15 mouse cellular contexts compared by ENCODE assay signal in genomic region chr12:81237158-81237557, GRCm38 (mm10).
"Had no signal": no experiment of that assay in that cellular context is flagged by ENCODE, and none has a peak within 500 bp of the region (broad histone marks: within the 10 kb centered on the region; RNA-seq: fewer than 3 reads in every experiment).

No protein-coding gene starts in this region.

- H3K36me3 ChIP-seq: neural tube, embryonic 15.5 days; stomach, embryonic 15.5 days had no signal

- DNase-seq: retina, postnatal 1 day; right cerebral cortex, adult 18-20 months; right cerebral cortex, postnatal 14 days; right cerebral cortex, postnatal 25 days; right cerebral cortex, postnatal 4 days; spleen, adult 18-20 months; thymus, adult 18-20 months; thymus, adult 2 months; thymus, postnatal 14 days; thymus, postnatal 25 days; thymus, postnatal 36 days; thymus, postnatal 4 days had no signal

- H3K27ac ChIP-seq: neural tube, embryonic 15.5 days; stomach, embryonic 15.5 days; stomach, postnatal 0 days had no signal

- H3K4me2 ChIP-seq: neural tube, embryonic 15.5 days; stomach, embryonic 15.5 days had no signal

- H3K9me3 ChIP-seq: neural tube, embryonic 15.5 days; stomach, embryonic 15.5 days had no signal

- H3K27me3 ChIP-seq: neural tube, embryonic 15.5 days; stomach, embryonic 15.5 days had no signal

- H3K9ac ChIP-seq: neural tube, embryonic 15.5 days; stomach, embryonic 15.5 days had no signal

- H3K4me3 ChIP-seq: neural tube, embryonic 15.5 days; stomach, embryonic 15.5 days had no signal

- H3K4me1 ChIP-seq: neural tube, embryonic 15.5 days; stomach, embryonic 15.5 days had no signal
